Mouse (Mus musculus) T-helper 2 cell (primary cell): ENCODE measurements around the gene Ptprn.

Source experiments
- in situ Hi-C: fragments of 300-600 bp; cut with MboI, MseI; formaldehyde crosslinking; loops from one replicate; pipeline ENCODE4 v1.15.1; 2025; ENCODE audit warnings: high pct_unique_total_duplicates

Ptprn gene

GRCm38 (mm10) chr1:75264091-75264880, at the start of gene Ptprn:
Gene Ptprn, minus strand, starts transcription at chr1:75264502.
- in situ Hi-C loops = no loop called here

- in situ Hi-C loops = loop anchor here (10.0 kb wide), 1 partner anchor 117 kb away; the partner anchor contains the start of genes Ankzf1 and Atg9a
These were observed 47.4 kb upstream of the Ptprn start for GRCm38 (mm10) chr1:75311694-75312093.

GRCm38 (mm10) chr1:75304662-75305061, 40.4 kb upstream of the Ptprn start:
- in situ Hi-C loops = no loop called here

GRCm38 (mm10) chr1:75294294-75294693, 30.0 kb upstream of the Ptprn start:
- in situ Hi-C loops = no loop called here

- in situ Hi-C loops = no loop called here
These were observed 29.0 kb upstream of the Ptprn start for GRCm38 (mm10) chr1:75293331-75293701.

- in situ Hi-C loops = no loop called here
These were observed 28.4 kb upstream of the Ptprn start for GRCm38 (mm10) chr1:75292476-75293330.

- in situ Hi-C loops = no loop called here
These were observed 27.0 kb upstream of the Ptprn start for GRCm38 (mm10) chr1:75291321-75291720.

- in situ Hi-C loops = no loop called here
These were observed 26.3 kb upstream of the Ptprn start for GRCm38 (mm10) chr1:75290582-75290981.

- in situ Hi-C loops = no loop called here
These were observed 25.7 kb upstream of the Ptprn start for GRCm38 (mm10) chr1:75289888-75290431.

GRCm38 (mm10) chr1:75289376-75289775, 25.1 kb upstream of the Ptprn start:
- in situ Hi-C loops = no loop called here

GRCm38 (mm10) chr1:75284911-75285310, 20.6 kb upstream of the Ptprn start:
- in situ Hi-C loops = no loop called here

- in situ Hi-C loops = no loop called here
These were observed 18.7 kb upstream of the Ptprn start for GRCm38 (mm10) chr1:75283017-75283416.

- in situ Hi-C loops = loop anchor here (5.0 kb wide), 1 partner anchor 236 kb away; no protein-coding TSS in a partner anchor
These were observed 13.9 kb upstream of the Ptprn start, which contains the start of gene Resp18 for GRCm38 (mm10) chr1:75278228-75278627. Gene Resp18, minus strand, starts transcription at chr1:75278415.

- in situ Hi-C loops = loop anchor here (5.0 kb wide), 1 partner anchor 235 kb away; no protein-coding TSS in a partner anchor
These were observed 13.2 kb upstream of the Ptprn start for GRCm38 (mm10) chr1:75277195-75278188.

GRCm38 (mm10) chr1:75262969-75263951, 1.0 kb downstream of the Ptprn start:
- in situ Hi-C loops = no loop called here

- in situ Hi-C loops = no loop called here
These were observed 3.0 kb downstream of the Ptprn start for GRCm38 (mm10) chr1:75261278-75261677.

GRCm38 (mm10) chr1:75255516-75256046, 8.7 kb downstream of the Ptprn start:
- in situ Hi-C loops = no loop called here

GRCm38 (mm10) chr1:75254625-75255013, 9.7 kb downstream of the Ptprn start:
- in situ Hi-C loops = loop anchor here (5.0 kb wide), 4 partner anchors 63 to 197 kb away; partner anchors contain the start of genes Dnpep and Nhej1
